Mouse (Mus musculus): ENCODE data around the gene Gm3336.

- TF ChIP-seq POLR2A (IDR thresholded peaks at IDR 0.05; ENCODE audit: borderline replicate concordance, low read depth, low read length) (no peak), CTCF (IDR thresholded peaks at IDR 0.05; ENCODE audit: low read depth, low read length) (no peak)
Measured at GRCm38 (mm10) chr8:70762118-70762517, 43.8 kb downstream of the Gm3336 start.
